Mouse (Mus musculus) intestine, embryonic 14.5 days (tissue): ENCODE data around the gene Kcnc3. TPM values are rescaled to one million over a fixed set of nuclear protein-coding genes. Genes with fewer than 3 reads are reported as not detected.

ENCODE experiments used
- ATAC-seq: fragments of 200-750 bp; cut with Nextera tagmentation; replicated peaks from 2 replicates; pipeline ENCODE4 v1.8.0; 2017; ENCODE audit warnings: low read depth, moderate number of reproducible peaks, moderate TSS enrichment, moderate library complexity; ENCODE audit not compliant: low FRiP score, low TSS enrichment
- DNase-seq: peaks from one replicate; pipeline ENCODE4 v3.0.0-alpha.2; 2018; ENCODE audit warnings: low spot score
- H3K27ac ChIP-seq: fragments of 300-500 bp; sonication (generic); 2 replicates; pipeline ENCODE4 v1.5.1; 2014; ENCODE audit warnings: low read depth, mild to moderate bottlenecking, control low read depth
- H3K27me3 ChIP-seq: fragments of 300-500 bp; sonication (generic); replicated peaks from 2 replicates; pipeline ENCODE4 v1.6.1; 2014; ENCODE audit warnings: low read length, control low read depth; ENCODE audit not compliant: control insufficient read depth, insufficient read depth
- H3K36me3 ChIP-seq: fragments of 300-500 bp; sonication (generic); 2 replicates; pipeline ENCODE4 v1.6.1; 2014; ENCODE audit warnings: low read length, control low read depth; ENCODE audit not compliant: control insufficient read depth, insufficient read depth
- H3K4me1 ChIP-seq: fragments of 300-500 bp; sonication (generic); replicated peaks from 2 replicates; pipeline ENCODE4 v1.6.1; 2014; ENCODE audit warnings: low read length, control low read depth, mixed read lengths; ENCODE audit not compliant: control insufficient read depth, insufficient read depth
- H3K4me2 ChIP-seq: fragments of 300-500 bp; sonication (generic); 2 replicates; pipeline ENCODE4 v1.6.1; 2014; ENCODE audit warnings: low read length
- H3K4me3 ChIP-seq: fragments of 300-500 bp; sonication (generic); 2 replicates; pipeline ENCODE4 v1.5.1; 2014; ENCODE audit warnings: low read depth, low read length, control low read depth, mixed read lengths
- H3K9ac ChIP-seq: fragments of 300-500 bp; sonication (generic); 2 replicates; pipeline ENCODE4 v1.6.1; 2014; ENCODE audit warnings: mild to moderate bottlenecking, low read length
- H3K9me3 ChIP-seq: fragments of 300-500 bp; sonication (generic); 2 replicates; pipeline ENCODE4 v1.6.1; 2016; ENCODE audit warnings: low read length, control low read depth; ENCODE audit not compliant: control insufficient read depth
- WGBS: fragments of 180-500 bp; shearing (Covaris S2); extraction: QIAGEN DNeasy Blood & Tissue Kit; methylation state at CpG from one replicate; pipeline ENCODE4 v1.1.7; 2014; 5-methylcytosine and 5-hydroxymethylcytosine counted together
- polyA plus RNA-seq: library from polyadenylated mRNA; unstranded; fragments of >200 nt; fragmentation: Nextera tagmentation; extraction: Ambion mirVana; gene quantifications from 2 replicates; pipeline ENCODE4 v1.2.1, GENCODE M21; 2014

Gene Kcnc3
- polyA plus RNA-seq, 1 experiment from 2014 or later: 0.26 TPM

DNA sequence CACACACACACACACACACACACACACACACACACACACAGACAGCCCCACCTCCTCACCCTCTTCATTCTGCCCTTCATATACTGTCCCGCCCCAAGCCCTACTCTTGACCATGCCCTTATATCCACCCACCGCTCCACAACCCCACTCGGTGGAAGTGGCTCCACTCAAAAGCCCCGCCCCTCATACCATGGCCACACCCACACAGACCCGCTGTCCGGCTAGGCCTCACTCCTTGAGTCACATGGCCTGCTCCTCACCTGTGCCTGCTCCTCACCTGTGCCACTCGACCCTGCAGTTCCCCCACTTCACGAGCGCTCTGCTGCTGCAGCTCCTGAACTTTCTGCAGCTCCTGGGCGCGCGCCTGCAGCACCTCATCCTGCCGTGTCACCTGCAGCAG is 40.0 kb downstream of the Kcnc3 start:
- WGBS: 75% methylated on average over 13 of the region's 13 CpGs
- Histone ChIP-seq H3K4me3 (no peak overlapping the region), H3K4me2 (no peak overlapping the region), H3K9ac (no peak overlapping the region), H3K4me1 (no peaks in the 10 kb centered on the region), H3K27ac (no peak overlapping the region), H3K27me3 (0 out of 2 replicates have a peak, but pooled peaks cover 9% of the 10 kb centered on the region), H3K36me3 (no peaks in the 10 kb centered on the region), H3K9me3 (no peaks in the 10 kb centered on the region)
- DNase-seq: no peak
- 0 out of 2 replicates have a peak, but pooled peaks have one; percentile 49 for ATAC-seq

DNA sequence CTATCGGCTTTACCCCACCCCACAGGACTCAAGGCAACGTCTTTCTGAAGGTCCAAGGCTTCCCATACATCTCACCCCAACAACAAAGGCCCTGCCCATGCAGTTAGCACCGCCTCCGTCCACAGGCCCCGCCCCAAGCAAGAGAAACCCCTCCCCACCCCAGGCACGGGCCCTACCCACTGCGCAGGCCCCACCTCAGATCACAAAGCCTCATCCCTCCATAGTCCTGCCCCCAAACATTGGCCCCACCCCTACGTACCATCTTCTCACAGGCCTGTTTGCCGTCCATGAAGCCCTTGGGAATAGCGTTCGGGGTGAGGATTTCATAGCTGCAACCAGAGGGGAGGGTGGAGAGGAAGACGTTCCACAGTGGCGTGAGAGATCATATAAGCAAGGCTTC is 42.2 kb downstream of the Kcnc3 start:
- no peaks in the 10 kb centered on the region for H3K4me1 ChIP-seq
- H3K36me3 ChIP-seq: no peaks in the 10 kb centered on the region
- no peak overlapping the region for H3K27ac ChIP-seq
- no peak overlapping the region for H3K4me3 ChIP-seq
- ATAC-seq: no peak
- no peak overlapping the region for H3K4me2 ChIP-seq
- WGBS: 26% methylated on average over 13 of the region's 13 CpGs
- H3K27me3 ChIP-seq: 0 out of 2 replicates have a peak, but pooled peaks cover 9% of the 10 kb centered on the region
- DNase-seq: no peak
- no peaks in the 10 kb centered on the region for H3K9me3 ChIP-seq
- H3K9ac ChIP-seq: no peak overlapping the region

DNA sequence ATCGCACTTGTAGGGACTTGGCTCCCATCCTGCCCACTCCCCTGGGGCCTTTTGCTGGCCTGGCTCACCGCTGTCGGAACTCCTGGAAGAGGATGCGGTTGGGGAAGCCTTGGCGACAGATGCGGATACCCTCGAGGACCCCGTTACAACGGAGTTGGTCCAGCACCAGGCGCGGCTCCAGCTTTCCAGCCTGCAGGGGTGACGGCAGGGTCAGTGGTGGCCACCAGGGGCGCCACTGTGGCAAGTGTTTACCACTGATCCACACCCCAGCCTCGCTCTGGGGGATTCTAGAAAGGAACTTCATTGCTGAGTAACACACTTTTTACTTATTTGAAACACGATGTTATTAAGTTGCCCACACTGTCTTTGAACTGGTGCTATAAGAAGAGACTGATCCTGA is 42.9 kb downstream of the Kcnc3 start:
- WGBS: 22% methylated on average over 15 of the region's 15 CpGs

DNA sequence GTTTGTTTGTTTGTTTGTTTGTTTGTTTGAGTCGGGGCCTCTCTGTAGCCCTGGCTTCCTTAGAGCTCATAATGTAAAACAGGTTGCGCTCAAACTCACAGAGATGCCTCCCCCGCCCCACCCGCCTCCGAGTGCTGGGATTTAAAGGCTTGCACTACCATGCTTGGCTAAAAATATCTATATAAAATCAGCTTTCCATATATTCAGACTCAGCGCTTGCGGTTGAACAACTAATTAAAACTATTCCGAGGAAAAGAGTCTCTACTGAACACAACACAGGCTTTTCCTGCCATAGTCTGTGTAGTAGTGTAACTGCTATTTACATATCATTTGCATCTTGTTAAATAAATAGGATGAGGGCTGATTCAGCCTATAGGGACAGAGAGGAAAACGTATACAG is 46.2 kb downstream of the Kcnc3 start:
- WGBS: 88% methylated on average over 9 of the region's 9 CpGs

More for the DNA sequence above, 42.9 kb downstream of the Kcnc3 start:
- no peak overlapping the region for H3K9ac ChIP-seq
- H3K9me3 ChIP-seq: no peaks in the 10 kb centered on the region
- no peak overlapping the region for H3K4me3 ChIP-seq
- H3K4me2 ChIP-seq: no peak overlapping the region
- no peak for DNase-seq
- H3K27me3 ChIP-seq: peaks cover 14% of the 10 kb centered on the region
- H3K27ac ChIP-seq: no peak overlapping the region
- no peaks in the 10 kb centered on the region for H3K36me3 ChIP-seq
- H3K4me1 ChIP-seq: no peaks in the 10 kb centered on the region
- ATAC-seq: no peak

DNA sequence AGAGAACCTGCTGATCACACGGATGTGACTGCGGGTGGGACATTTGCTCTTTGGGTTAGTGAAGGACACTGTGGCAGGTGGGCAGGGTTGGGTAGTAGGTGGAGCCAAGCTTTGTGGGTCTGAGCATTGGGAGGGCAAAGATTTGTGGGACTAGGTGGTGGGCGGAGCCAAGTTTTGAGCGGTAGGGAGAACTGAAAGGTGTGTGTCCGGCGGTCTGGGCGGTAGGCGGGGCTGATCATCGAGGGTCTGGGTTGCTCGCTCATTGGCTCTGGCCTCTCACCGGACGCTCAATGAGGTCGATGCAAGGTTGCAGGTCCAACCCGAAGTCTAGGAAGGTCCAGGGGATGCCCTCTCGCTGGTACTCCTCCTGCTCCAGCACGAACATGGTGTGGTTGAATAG is 48.2 kb downstream of the Kcnc3 start:
- 5% methylated on average over 16 of the region's 16 CpGs for WGBS
- no peaks in the 10 kb centered on the region for H3K4me1 ChIP-seq
- H3K27ac ChIP-seq: no peak overlapping the region
- H3K9ac ChIP-seq: no peak overlapping the region
- no peak overlapping the region; the same call in 1 of the 2 replicates for H3K4me2 ChIP-seq
- H3K4me3 ChIP-seq: no peak overlapping the region
- DNase-seq (no peak), ATAC-seq (0 out of 2 replicates have a peak, but pooled peaks have one; percentile 22)
- H3K9me3 ChIP-seq: no peaks in the 10 kb centered on the region
- H3K27me3 ChIP-seq: peaks cover 44% of the 10 kb centered on the region
- no peaks in the 10 kb centered on the region for H3K36me3 ChIP-seq

More for the DNA sequence above, 46.2 kb downstream of the Kcnc3 start:
- no peak for DNase-seq
- Histone ChIP-seq H3K9ac (no peak overlapping the region), H3K4me1 (no peaks in the 10 kb centered on the region), H3K27me3 (peaks cover 47% of the 10 kb centered on the region), H3K9me3 (no peaks in the 10 kb centered on the region), H3K27ac (no peak overlapping the region), H3K36me3 (no peaks in the 10 kb centered on the region), H3K4me3 (no peak overlapping the region), H3K4me2 (no peak overlapping the region)
- no peak for ATAC-seq

DNA sequence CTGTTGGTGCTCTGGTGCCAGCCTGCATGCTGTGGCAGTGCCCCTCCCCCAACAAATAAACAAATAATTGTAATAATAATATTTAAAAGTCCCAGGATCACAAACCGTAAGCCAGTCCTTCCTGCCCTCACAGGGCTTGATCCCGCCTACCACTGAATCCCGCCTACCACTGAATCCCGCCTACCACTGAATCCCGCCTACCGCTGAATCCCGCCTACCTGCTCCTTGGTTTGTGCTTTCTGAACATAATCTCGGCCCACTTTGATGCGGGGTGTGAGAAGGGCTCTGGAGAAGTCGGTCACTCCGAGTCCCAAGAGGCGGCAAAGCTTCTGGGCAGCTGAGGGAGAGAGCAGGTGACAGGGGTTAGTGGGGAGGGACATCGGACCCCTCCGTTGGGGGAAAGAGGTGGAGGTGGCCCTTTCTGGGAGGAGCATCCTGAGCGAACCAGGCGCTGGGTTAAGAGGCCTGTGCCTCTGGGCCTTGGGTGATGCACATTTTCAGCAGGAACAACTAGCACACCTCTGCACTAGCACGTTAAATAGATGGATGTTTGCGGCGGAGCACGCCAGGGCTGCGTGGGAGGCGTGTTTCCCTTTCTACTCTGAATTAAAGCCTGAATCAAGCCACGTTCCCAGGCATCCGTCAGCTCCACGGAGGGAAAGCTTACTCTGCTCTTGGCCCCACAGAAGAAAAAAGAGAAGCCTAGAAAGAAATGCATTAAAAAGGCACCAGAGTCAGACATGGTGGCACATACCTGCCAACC is 50.6 kb downstream of the Kcnc3 start:
- peaks cover 62% of the 10 kb centered on the region for H3K27me3 ChIP-seq

DNA sequence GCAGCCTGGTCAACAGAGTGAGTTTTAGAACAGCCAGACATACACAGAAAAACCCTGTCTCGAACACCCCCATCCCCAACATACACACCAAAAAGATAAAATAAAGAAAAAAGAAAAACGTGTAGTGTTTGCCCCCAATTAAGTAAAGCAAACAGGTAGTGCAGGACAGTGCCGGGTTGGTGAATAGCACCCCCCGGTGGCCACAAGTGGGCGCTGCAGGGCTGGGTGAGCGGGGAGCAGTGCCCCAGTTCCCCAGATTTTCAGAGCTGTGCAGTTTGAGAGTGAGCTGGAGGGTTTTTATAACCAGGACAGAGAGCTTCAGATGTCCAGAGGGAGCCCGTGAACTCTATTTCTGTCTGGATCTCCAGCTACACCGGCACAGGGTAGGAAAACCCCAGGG is 51.4 kb downstream of the Kcnc3 start:
- H3K27ac ChIP-seq: no peak overlapping the region
- H3K4me2 ChIP-seq: no peak overlapping the region
- no peak overlapping the region for H3K4me3 ChIP-seq
- H3K27me3 ChIP-seq: peaks cover 64% of the 10 kb centered on the region
- H3K36me3 ChIP-seq: no peaks in the 10 kb centered on the region
- no peak overlapping the region for H3K9ac ChIP-seq
- 33% methylated on average over 8 of the region's 8 CpGs for WGBS
- DNase-seq: no peak
- no peaks in the 10 kb centered on the region for H3K4me1 ChIP-seq
- no peak for ATAC-seq
- H3K9me3 ChIP-seq: no peaks in the 10 kb centered on the region

More for the DNA sequence above, 50.6 kb downstream of the Kcnc3 start:
- DNase-seq (no peak), ATAC-seq (no peak)
- no peak overlapping the region for H3K4me3 ChIP-seq
- H3K9me3 ChIP-seq: no peaks in the 10 kb centered on the region
- no peak overlapping the region for H3K27ac ChIP-seq
- H3K9ac ChIP-seq: no peak overlapping the region
- H3K36me3 ChIP-seq: no peaks in the 10 kb centered on the region
- peak overlapping the region; percentile 28; the same call in 1 of the 2 replicates for H3K4me2 ChIP-seq
- no peaks in the 10 kb centered on the region for H3K4me1 ChIP-seq
- 19% methylated on average over 25 of the region's 25 CpGs for WGBS

DNA sequence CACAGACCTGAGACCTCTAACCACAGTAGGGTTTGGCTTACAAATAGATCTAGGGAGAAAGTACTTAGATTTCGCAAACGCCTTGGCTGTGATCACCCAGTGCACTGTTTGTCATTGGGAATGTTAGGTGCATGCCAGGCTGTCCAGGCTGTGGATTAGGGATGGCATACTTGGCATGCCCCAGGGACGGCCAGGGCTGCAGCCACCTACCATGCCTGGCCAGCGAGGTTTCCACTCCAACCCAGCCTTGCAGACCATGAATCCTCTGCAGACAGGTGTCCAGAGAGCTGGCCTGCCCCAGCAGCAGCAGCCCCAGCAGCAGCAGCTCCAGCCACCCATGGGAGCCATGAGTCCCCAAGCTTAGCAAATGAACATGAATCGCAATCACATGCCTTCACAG is 54.8 kb downstream of the Kcnc3 start:
- no peak overlapping the region for H3K4me2 ChIP-seq
- no peak overlapping the region for H3K9ac ChIP-seq
- DNase-seq (no peak), ATAC-seq (no peak)
- 87% methylated on average over 5 of the region's 5 CpGs for WGBS
- H3K4me3 ChIP-seq: no peak overlapping the region
- no peaks in the 10 kb centered on the region for H3K4me1 ChIP-seq
- no peaks in the 10 kb centered on the region for H3K36me3 ChIP-seq
- H3K9me3 ChIP-seq: no peaks in the 10 kb centered on the region
- H3K27ac ChIP-seq: no peak overlapping the region
- H3K27me3 ChIP-seq: peaks cover 40% of the 10 kb centered on the region

DNA sequence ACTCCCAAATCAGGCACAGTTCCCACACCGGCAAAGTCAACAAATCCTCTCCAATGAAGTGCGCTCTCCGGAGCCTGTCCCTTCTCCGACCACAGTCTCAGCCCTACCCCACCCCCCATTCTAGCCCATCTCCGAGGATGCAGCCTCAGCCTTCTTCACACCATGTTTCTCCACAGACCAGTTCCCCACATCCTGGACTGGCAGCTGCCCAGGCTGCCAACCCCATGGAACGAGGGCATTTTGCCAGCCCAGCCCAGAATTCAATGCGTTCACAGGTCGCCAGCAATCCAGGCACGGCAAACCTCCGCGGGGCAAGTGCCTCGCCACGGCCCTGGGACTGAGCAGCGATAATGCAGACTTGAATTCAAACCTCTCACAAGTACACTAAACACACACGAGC is 55.5 kb downstream of the Kcnc3 start:
- WGBS: 37% methylated on average over 15 of the region's 15 CpGs
- Histone ChIP-seq H3K4me3 (no peak overlapping the region), H3K4me2 (no peak overlapping the region), H3K27ac (no peak overlapping the region), H3K9me3 (no peaks in the 10 kb centered on the region), H3K27me3 (peaks cover 33% of the 10 kb centered on the region), H3K9ac (no peak overlapping the region), H3K4me1 (no peaks in the 10 kb centered on the region), H3K36me3 (no peaks in the 10 kb centered on the region)
- no peak for DNase-seq
- no peak for ATAC-seq
